ENCODE assay signal across 20 mouse cellular contexts in the genomic region with DNA sequence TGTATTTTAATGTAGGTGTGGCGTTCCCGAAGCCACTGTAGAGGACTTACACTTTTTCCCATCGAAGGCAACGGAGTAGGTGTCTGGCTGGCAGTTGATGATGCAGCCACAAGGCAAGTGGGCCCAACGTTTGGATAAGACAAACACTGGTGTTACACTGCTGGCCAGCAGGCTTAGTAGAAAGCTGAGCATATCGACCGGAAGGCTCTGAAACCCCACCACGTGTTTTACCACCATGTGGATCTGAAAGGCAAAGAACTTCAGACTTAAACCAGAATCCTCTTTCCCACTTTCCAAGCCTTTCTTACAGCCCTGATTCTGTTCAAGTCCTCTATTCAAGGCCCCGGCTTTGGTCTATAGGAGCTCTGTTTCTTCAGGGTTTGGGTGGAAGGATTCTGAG. TPM values are rescaled to one million over a fixed set of nuclear protein-coding genes. Genes with fewer than 3 reads are reported as not detected.
DNase-seq lines count a peak whose midpoint lies in the region; ATAC-seq and TF ChIP-seq lines count a peak whose summit lies in the region.
"Had no signal": no experiment of that assay in that cellular context is flagged by ENCODE, and none has a peak within 500 bp of the region (broad histone marks: within the 10 kb centered on the region; RNA-seq: fewer than 3 reads in every experiment).

No protein-coding gene starts in this region.

- ATAC-seq in forebrain, embryonic 12.5 days (ENCODE audit: low FRiP score): no peak
- no peak for ATAC-seq in forebrain, embryonic 16.5 days
- no peak for ATAC-seq in kidney, embryonic 15.5 days (replicated peaks; ENCODE audit: low FRiP score)
- ATAC-seq in midbrain, postnatal 0 days (ENCODE audit: low FRiP score): no peak

- H3K4me2 ChIP-seq in forebrain, embryonic 12.5 days: peak overlapping the region; percentile 79; the same call in 1 of the 2 replicates
- H3K4me2 ChIP-seq in forebrain, embryonic 16.5 days (ENCODE audit: low read length): no peak overlapping the region; the same call in 1 of the 2 replicates
- 0 out of 2 replicates have a peak overlapping the region, but pooled peaks have one; percentile 69 for H3K4me2 ChIP-seq in kidney, embryonic 15.5 days
- H3K4me2 ChIP-seq in midbrain, postnatal 0 days (ENCODE audit: low read depth, low read length, poor library complexity, severe bottlenecking): peak overlapping the region; percentile 70
- H3K4me2 ChIP-seq: liver, embryonic 11.5 days had no signal

- TF ChIP-seq POLR2A in embryonic fibroblast, embryonic 13.5 days (IDR thresholded peaks at IDR 0.05; ENCODE audit: low read depth, low read length): no peak

- WGBS in forebrain, embryonic 12.5 days: 74% methylated on average over 9 of the region's 9 CpGs
- WGBS in forebrain, embryonic 16.5 days: 80% methylated on average over 9 of the region's 9 CpGs
- 73% methylated on average over 9 of the region's 9 CpGs for WGBS in kidney, embryonic 15.5 days
- 76% methylated on average over 9 of the region's 9 CpGs for WGBS in midbrain, postnatal 0 days

- no peaks in the 10 kb centered on the region for H3K36me3 ChIP-seq in forebrain, embryonic 12.5 days (replicated peaks)
- H3K36me3 ChIP-seq in forebrain, embryonic 16.5 days (ENCODE audit: control insufficient read depth, insufficient read depth): no peaks in the 10 kb centered on the region
- no peaks in the 10 kb centered on the region for H3K36me3 ChIP-seq in kidney, embryonic 15.5 days
- H3K36me3 ChIP-seq in midbrain, postnatal 0 days (ENCODE audit: insufficient read depth, low read length): no peaks in the 10 kb centered on the region
- H3K36me3 ChIP-seq: embryonic facial prominence, embryonic 10.5 days; limb, embryonic 10.5 days had no signal

- H3K27me3 ChIP-seq in forebrain, embryonic 12.5 days: peaks cover 14% of the 10 kb centered on the region; the same call in 1 of the 2 replicates
- no peaks in the 10 kb centered on the region for H3K27me3 ChIP-seq in forebrain, embryonic 16.5 days (replicated peaks; ENCODE audit: control insufficient read depth, insufficient read depth, low read length)
- peaks cover 25% of the 10 kb centered on the region for H3K27me3 ChIP-seq in kidney, embryonic 15.5 days
- no peaks in the 10 kb centered on the region for H3K27me3 ChIP-seq in midbrain, postnatal 0 days (ENCODE audit: insufficient read depth, low read length)

- H3K9ac ChIP-seq in forebrain, embryonic 12.5 days: no peak overlapping the region
- H3K9ac ChIP-seq in forebrain, embryonic 16.5 days (replicated peaks; ENCODE audit: low read depth, low read length): no peak overlapping the region
- H3K9ac ChIP-seq in kidney, embryonic 15.5 days: no peak overlapping the region
- H3K9ac ChIP-seq in midbrain, postnatal 0 days (replicated peaks; ENCODE audit: low read length, poor library complexity, severe bottlenecking): 0 out of 2 replicates have a peak overlapping the region, but pooled peaks have one; percentile 33

- H3K4me3 ChIP-seq in forebrain, embryonic 12.5 days (replicated peaks): no peak overlapping the region
- no peak overlapping the region for H3K4me3 ChIP-seq in forebrain, embryonic 16.5 days (replicated peaks; ENCODE audit: low read length)
- no peak overlapping the region for H3K4me3 ChIP-seq in kidney, embryonic 15.5 days (replicated peaks)
- H3K4me3 ChIP-seq in embryonic fibroblast, embryonic 13.5 days (ENCODE audit: insufficient read depth, low read length): peak overlapping the region; percentile 57
- H3K4me3 ChIP-seq in midbrain, postnatal 0 days (ENCODE audit: low read depth, low read length): peak overlapping the region; percentile 64; the same call in 1 of the 2 replicates
- H3K4me3 ChIP-seq: erythroblast, embryonic 14.5 days had no signal

- no peak for TF ChIP-seq CTCF in embryonic fibroblast, embryonic 13.5 days (IDR thresholded peaks at IDR 0.05; ENCODE audit: borderline replicate concordance, insufficient read depth, low read length)
- no peak for TF ChIP-seq CTCF in midbrain, postnatal 0 days (IDR thresholded peaks at IDR 0.05)

- no peak overlapping the region for H3K27ac ChIP-seq in forebrain, embryonic 12.5 days
- H3K27ac ChIP-seq in forebrain, embryonic 16.5 days (ENCODE audit: low read length): no peak overlapping the region
- H3K27ac ChIP-seq in kidney, embryonic 15.5 days: no peak overlapping the region
- no peak overlapping the region for H3K27ac ChIP-seq in embryonic fibroblast, embryonic 13.5 days (ENCODE audit: insufficient read depth, low read length)
- no peak overlapping the region for H3K27ac ChIP-seq in midbrain, postnatal 0 days (ENCODE audit: low read depth, low read length)
- H3K27ac ChIP-seq: embryonic facial prominence, embryonic 10.5 days; limb, embryonic 10.5 days had no signal

- no peaks in the 10 kb centered on the region for H3K9me3 ChIP-seq in forebrain, embryonic 12.5 days
- H3K9me3 ChIP-seq in forebrain, embryonic 16.5 days (ENCODE audit: control insufficient read depth, low read length): no peaks in the 10 kb centered on the region
- H3K9me3 ChIP-seq in kidney, embryonic 15.5 days (replicated peaks): no peaks in the 10 kb centered on the region
- H3K9me3 ChIP-seq in midbrain, postnatal 0 days (ENCODE audit: low read length): no peaks in the 10 kb centered on the region
- H3K9me3 ChIP-seq: embryonic facial prominence, embryonic 10.5 days; limb, embryonic 10.5 days had no signal

- no peak for DNase-seq in kidney, postnatal 10 days
- no peak for DNase-seq in midbrain, postnatal 0 days (ENCODE audit: low spot score)
- DNase-seq in testis, postnatal 10 days (ENCODE audit: low spot score): no peak
- DNase-seq in frontal cortex, postnatal 14 days (ENCODE audit: low spot score in 2 of 2): no peak
- DNase-seq: adrenal gland, adult 2 months; cerebellum, adult 11-12 months; gastrocnemius, postnatal 36 days; heart, postnatal 10 days; kidney, postnatal 14 days; lung, adult 2 months; lung, postnatal 4 days; thymus, postnatal 36 days had no signal

- 0 out of 2 replicates have a peak, but pooled peaks cover 8% of the 10 kb centered on the region for H3K4me1 ChIP-seq in forebrain, embryonic 12.5 days
- H3K4me1 ChIP-seq in forebrain, embryonic 16.5 days (replicated peaks; ENCODE audit: control insufficient read depth, insufficient read depth, low read length): peaks cover 10% of the 10 kb centered on the region
- 0 out of 2 replicates have a peak, but pooled peaks cover 3% of the 10 kb centered on the region for H3K4me1 ChIP-seq in kidney, embryonic 15.5 days
- H3K4me1 ChIP-seq in embryonic fibroblast, embryonic 13.5 days (ENCODE audit: control insufficient read depth, insufficient read depth, low read length): no peaks in the 10 kb centered on the region; the same call in 1 of the 2 replicates
- 0 out of 2 replicates have a peak, but pooled peaks cover 4% of the 10 kb centered on the region for H3K4me1 ChIP-seq in midbrain, postnatal 0 days (ENCODE audit: insufficient read depth, low read length)

RNA-seq across cellular contexts. Expression of a gene that starts 2.5 kb away (rescaled TPM):
- polyA plus RNA-seq in forebrain, embryonic 12.5 days (2016; fragmentation: Nextera tagmentation; extraction: Ambion mirVana): 1.1 and 1.3 TPM in 2 replicates
- polyA plus RNA-seq in forebrain, embryonic 16.5 days (2015; fragmentation: Nextera tagmentation; extraction: Ambion mirVana): 2.7 and 3.8 TPM in 2 replicates
- polyA plus RNA-seq in kidney, embryonic 15.5 days (2015; fragmentation: Nextera tagmentation; extraction: Ambion mirVana): 0.05 TPM in 1 of 2 replicates, not detected in the other
- polyA plus RNA-seq in embryonic fibroblast, embryonic 13.5 days (2011; ENCODE audit: insufficient read length, low read depth, missing spikeins): 4.6 and 14.7 TPM in 2 replicates
- total RNA-seq in midbrain, postnatal 0 days (2014; rRNA removed): 3.8 and 6.2 TPM in 2 replicates
- 4.3 and 4.8 TPM in 2 replicates for polyA plus RNA-seq in midbrain, postnatal 0 days (2015; fragmentation: Nextera tagmentation; extraction: Ambion mirVana)
- total RNA-seq: adrenal gland, adult 2 months; gastrocnemius, postnatal 36 days; heart, postnatal 10 days had no signal
- polyA plus RNA-seq: adrenal gland, adult 2 months; erythroblast, embryonic 14.5 days; limb, embryonic 10.5 days; liver, embryonic 11.5 days had no signal

Comparison
In these comparisons a context has a peak if more than half of its experiments do, and no peak if none do; other contexts are left out.
1. H3K4me3 ChIP-seq: peak in embryonic fibroblast, embryonic 13.5 days (single experiment) and midbrain, postnatal 0 days (single experiment); none in forebrain, embryonic 12.5 days (single experiment), forebrain, embryonic 16.5 days (single experiment) and kidney, embryonic 15.5 days (single experiment).